Mouse (Mus musculus): ENCODE results near the gene Prr13. TPM values are rescaled to one million over a fixed set of nuclear protein-coding genes. Genes with fewer than 3 reads are reported as not detected.

Prr13 gene
- 62.1 and 64.4 TPM in 2 replicates for polyA plus RNA-seq (2012; rRNA removed)

DNA sequence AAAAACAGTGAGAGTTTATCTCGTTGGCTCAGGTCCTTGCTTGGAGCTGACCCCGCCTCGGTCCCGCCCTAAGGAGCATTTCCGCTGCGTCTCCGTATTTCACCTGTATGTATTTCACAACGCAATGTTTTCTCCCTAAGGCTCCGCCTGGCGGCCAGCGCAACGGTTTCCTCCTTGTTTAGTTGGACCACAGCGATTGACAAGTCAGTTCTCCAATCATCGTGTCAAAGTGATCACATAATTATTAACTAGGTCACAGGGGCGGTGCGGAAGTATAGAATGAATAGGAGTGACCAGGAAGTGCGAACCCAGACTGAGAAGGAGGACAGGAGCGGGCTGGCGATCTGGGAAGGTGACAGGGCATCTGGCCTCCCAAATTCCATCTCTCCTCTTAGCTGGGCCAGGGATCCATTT is at the start of gene Prr13:
Gene Prr13 (plus strand): TSS at position 125 of the 414 bp plus-strand sequence.

DNA sequence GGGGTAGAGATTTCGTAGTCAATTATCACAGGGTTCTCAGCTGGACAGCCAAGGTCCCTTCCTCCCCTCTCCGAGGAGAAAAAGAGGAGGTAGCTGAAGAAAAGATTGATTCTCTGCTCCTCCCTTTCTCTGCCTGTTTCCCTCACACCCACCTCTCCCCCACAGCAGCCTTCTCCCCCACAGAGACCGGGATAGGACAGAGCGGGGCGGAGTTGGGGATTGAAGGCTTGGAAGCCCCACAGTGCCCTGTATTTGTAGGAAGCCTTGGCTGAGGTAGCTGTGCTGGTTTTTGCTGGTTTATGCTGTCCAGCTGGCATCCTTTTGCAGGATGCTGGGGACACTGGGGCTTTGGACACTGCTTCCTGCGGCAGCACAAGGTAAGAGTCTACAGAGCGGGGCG is 13.7 kb upstream of the Prr13 start, which contains the start of gene Amhr2:
Gene Amhr2 (plus strand): TSS at position 222 of the 400 bp plus-strand sequence.

DNA sequence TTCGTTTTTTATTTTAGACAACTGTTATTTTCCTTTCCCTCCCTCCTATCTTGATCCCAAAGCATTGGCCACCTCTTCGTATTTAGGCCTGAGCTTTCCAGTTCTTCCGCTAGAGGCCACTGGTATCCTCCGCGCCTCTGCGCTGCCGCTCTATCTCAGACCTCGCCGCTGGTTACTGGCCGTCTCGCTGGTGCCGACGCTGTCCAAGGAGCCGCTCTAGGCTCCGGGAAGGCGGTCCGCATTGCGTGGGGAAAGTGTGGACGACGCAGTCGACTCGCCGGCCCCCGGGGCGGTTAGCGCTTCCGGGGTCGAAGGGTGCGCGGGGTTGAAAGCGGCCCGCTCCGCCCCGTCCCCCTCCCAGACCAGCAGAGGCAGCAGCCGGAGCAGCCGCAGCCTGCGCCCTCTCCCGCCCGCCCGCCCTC is 11.4 kb downstream of the Prr13 start, which contains the start of gene Pcbp2:
Gene Pcbp2 (plus strand): TSS at position 357 of the 422 bp plus-strand sequence.

DNA sequence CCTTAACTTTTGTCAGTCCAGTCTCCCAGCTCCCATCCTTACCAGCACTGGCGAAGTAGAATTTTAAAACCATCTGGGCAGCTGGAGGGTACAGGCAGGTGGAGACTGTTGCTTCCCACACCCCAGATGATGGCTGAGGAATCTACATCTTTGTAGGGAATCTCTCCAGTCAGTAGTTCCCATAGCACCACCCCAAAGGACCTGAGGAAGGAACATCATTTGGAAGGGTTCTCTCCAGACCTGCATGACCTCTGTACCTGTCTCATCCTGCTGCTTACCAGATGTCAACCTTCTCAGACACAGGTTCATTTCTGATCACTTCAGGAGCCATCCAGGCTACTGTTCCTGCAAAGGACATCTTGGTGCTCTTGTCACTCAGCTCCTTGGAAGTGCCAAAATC is 44.6 kb downstream of the Prr13 start, which contains the start of gene Gm10337:
Gene Gm10337 (plus strand): TSS at position 276 of the 400 bp plus-strand sequence.

Other genes starting within 250 kb of the Prr13 start
- gene Itgb7, start 227.1 kb upstream of the Prr13 start, polyA plus RNA-seq (2012; rRNA removed) = 0.73 and 0.90 TPM in 2 replicates
- 13.7 and 38.6 TPM in 2 replicates for gene Rarg, start 201.5 kb upstream of the Prr13 start, polyA plus RNA-seq (2012; rRNA removed)
- gene Gm9918, start 188.5 kb upstream of the Prr13 start, polyA plus RNA-seq (2012; rRNA removed) = 0.38 and 1.4 TPM in 2 replicates
- 33.8 and 34.8 TPM in 2 replicates for gene Mfsd5, start 179.6 kb upstream of the Prr13 start, polyA plus RNA-seq (2012; rRNA removed)
- 45.6 and 46.7 TPM in 2 replicates for gene Espl1, start 162.8 kb upstream of the Prr13 start, polyA plus RNA-seq (2012; rRNA removed)
- 419 and 461 TPM in 2 replicates for gene Pfdn5, start 132.9 kb upstream of the Prr13 start, polyA plus RNA-seq (2012; rRNA removed)
- gene Myg1, start 127.3 kb upstream of the Prr13 start, polyA plus RNA-seq (2012; rRNA removed) = 106 and 130 TPM in 2 replicates
- 63.0 and 69.9 TPM in 2 replicates for gene Aaas, start 108.3 kb upstream of the Prr13 start, polyA plus RNA-seq (2012; rRNA removed)
- gene Sp7, start 91.8 kb upstream of the Prr13 start, polyA plus RNA-seq (2012; rRNA removed) = 0.40 and 1.6 TPM in 2 replicates
- gene Sp1, start 52.9 kb upstream of the Prr13 start, polyA plus RNA-seq (2012; rRNA removed) = 20.3 and 35.0 TPM in 2 replicates
- 0.61 and 1.5 TPM in 2 replicates for gene Amhr2, start 13.7 kb upstream of the Prr13 start, polyA plus RNA-seq (2012; rRNA removed)
- gene Pcbp2, start 11.5 kb downstream of the Prr13 start, polyA plus RNA-seq (2012; rRNA removed) = 452 and 807 TPM in 2 replicates
- not detected in 2 replicates for gene Gm10337, start 44.7 kb downstream of the Prr13 start, polyA plus RNA-seq (2012; rRNA removed)
- 38.4 and 39.6 TPM in 2 replicates for gene Map3k12, start 58.0 kb downstream of the Prr13 start, polyA plus RNA-seq (2012; rRNA removed)
- 88.9 and 120 TPM in 2 replicates for gene Tarbp2, start 59.2 kb downstream of the Prr13 start, polyA plus RNA-seq (2012; rRNA removed)
- 4.2 and 6.4 TPM in 2 replicates for gene Npff, start 65.9 kb downstream of the Prr13 start, polyA plus RNA-seq (2012; rRNA removed)
- not detected in 2 replicates for gene Gm28047, start 166.0 kb downstream of the Prr13 start, polyA plus RNA-seq (2012; rRNA removed)
- 31.9 and 51.9 TPM in 2 replicates for gene Atf7, start 166.4 kb downstream of the Prr13 start, polyA plus RNA-seq (2012; rRNA removed)
- gene Atp5g2, start 213.3 kb downstream of the Prr13 start, polyA plus RNA-seq (2012; rRNA removed) = 343 and 632 TPM in 2 replicates

All from central nervous system, embryonic 11.5 days (tissue).